Mouse (Mus musculus) layer of hippocampus, adult 11-12 months (tissue): ENCODE results near the gene Rnf187.

Experiments
- DNase-seq: peaks from one replicate; pipeline ENCODE4 v3.0.0; 2022; ENCODE audit warnings: low spot score

Gene Rnf187

GRCm38 (mm10) chr11:58894456-58894855 is 44.3 kb downstream of the Rnf187 start:
- no peak for DNase-seq

DNA sequence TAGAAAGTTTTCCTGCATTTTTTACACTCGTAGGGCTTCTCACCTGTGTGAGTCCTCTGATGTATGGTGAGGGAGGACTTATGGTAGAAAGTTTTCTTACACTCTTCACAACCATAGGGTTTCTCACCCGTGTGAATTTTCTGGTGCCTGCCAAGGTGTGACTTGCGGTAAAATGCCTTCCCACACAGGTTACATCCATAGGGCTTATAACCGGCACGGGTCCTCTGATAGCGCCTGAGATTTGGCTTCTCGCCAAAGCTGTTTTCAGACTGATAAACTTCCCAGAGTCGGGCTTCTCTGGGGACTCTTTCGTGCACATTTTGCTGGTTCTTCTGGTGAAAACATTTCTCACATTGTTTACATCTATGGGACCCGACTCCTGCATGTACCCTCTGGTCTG is 48.2 kb downstream of the Rnf187 start:
- DNase-seq = no peak

GRCm38 (mm10) chr11:58883756-58884155 is 55.0 kb downstream of the Rnf187 start:
- no peak for DNase-seq
